Mouse (Mus musculus): ENCODE results near the gene Pacs2. TPM values are rescaled to one million over a fixed set of nuclear protein-coding genes. Genes with fewer than 3 reads are reported as not detected.

Gene Pacs2
- polyA plus RNA-seq, 1 experiment, result 39.0 TPM

- DNase-seq (ENCODE audit: low read depth), result no peak
Measured at GRCm38 (mm10) chr12:113012443-113012842, 1.9 kb upstream of the Pacs2 start.

GRCm38 (mm10) chr12:113013021-113013491 lies 1.3 kb upstream of the Pacs2 start:
- DNase-seq (ENCODE audit: low read depth), result no peak

- DNase-seq (ENCODE audit: low read depth), result no peak
Measured at GRCm38 (mm10) chr12:113014561-113015556, 551 bp downstream of the Pacs2 start.

DNA sequence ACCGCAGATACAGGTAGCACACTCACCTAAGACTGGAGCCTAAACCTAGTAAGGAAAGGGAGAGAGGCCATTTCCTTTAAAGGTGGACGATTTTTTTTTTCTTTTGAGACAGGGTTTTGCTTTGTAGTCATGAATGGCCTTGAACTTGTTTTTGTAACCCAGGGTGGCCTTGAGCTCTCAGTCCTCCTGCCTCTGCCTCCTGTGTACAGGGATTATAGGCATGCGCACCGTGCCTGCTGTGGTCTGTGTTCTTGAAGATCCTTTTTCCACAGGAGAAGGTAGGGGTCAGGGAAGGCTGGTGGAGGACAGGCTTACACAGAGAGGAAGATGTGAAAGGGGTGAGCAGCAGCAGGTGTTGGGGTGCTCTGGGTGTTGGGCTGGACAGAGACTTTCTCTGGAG lies 1.6 kb downstream of the Pacs2 start:
- no peak for DNase-seq (ENCODE audit: low read depth)

- DNase-seq (ENCODE audit: low read depth), result no peak
Measured at GRCm38 (mm10) chr12:113016976-113017375, 2.7 kb downstream of the Pacs2 start.

- DNase-seq (ENCODE audit: low read depth), result no peak
Measured at GRCm38 (mm10) chr12:113017429-113017984, 3.2 kb downstream of the Pacs2 start.

GRCm38 (mm10) chr12:113018763-113019162 lies 4.5 kb downstream of the Pacs2 start:
- no peak for DNase-seq (ENCODE audit: low read depth)

- DNase-seq (ENCODE audit: low read depth), result no peak
Measured at GRCm38 (mm10) chr12:113021488-113021887, 7.2 kb downstream of the Pacs2 start.

DNA sequence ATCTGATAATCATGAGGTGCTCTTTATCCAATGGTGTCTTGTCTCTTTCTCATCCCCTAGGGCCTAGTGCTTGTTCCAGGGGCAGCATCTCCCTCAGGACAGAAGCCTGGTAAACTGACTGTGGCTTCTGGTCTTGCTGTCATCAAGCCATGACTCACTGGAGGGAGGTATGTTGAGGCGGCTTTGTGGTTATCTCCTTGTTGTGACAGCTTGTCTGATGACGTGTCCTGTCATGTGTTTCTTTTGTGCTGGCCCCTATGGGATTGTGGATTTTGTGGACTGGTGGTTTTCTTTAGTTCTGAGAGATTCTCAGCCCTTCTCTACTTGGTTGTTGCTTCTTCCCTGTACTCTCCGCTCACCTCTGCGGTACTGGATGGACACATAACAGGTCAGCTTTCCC lies 8.8 kb downstream of the Pacs2 start:
- no peak for DNase-seq (ENCODE audit: low read depth)

DNA sequence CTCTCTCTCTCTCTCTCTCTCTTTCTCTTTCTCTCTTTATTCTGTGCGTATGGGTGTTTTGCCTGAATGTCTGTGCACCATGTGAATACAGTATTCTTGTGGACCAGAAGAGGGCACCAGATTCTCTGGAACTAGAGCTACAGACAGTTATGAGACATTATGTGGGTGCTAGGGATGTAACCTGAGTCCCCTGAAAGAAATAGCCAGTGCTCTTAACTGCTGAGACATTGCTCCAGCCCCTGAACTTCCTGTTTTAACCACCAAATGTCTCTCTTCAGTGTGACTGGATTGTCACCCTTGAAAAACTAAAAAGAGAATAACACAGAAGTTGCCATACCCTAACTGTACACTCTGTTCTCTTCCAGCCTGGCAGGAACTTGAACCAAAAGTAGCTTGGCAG lies 12.2 kb downstream of the Pacs2 start:
- DNase-seq (ENCODE audit: low read depth), result no peak

- DNase-seq (ENCODE audit: low read depth), result no peak
Measured at GRCm38 (mm10) chr12:113027495-113027894, 13.2 kb downstream of the Pacs2 start.

DNA sequence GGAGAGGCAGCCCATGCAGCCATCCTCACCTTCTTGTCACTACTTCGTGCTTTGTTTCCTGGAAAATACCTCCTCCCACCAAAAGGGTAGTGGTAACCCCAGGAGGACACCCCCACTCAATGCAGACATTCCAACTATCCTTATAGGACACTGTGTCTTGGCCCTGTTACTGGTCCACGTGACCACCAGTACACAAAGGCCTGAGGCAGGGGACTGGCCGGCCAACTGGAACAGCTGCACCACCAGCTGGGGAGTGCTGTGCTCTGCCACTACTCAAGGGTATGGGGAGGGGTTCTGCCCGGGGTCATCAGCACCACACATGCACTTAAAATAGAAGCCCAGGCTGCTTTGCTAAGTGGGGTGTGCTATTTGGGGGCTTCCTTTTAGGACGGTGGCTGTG lies 13.8 kb downstream of the Pacs2 start:
- no peak for DNase-seq (ENCODE audit: low read depth)

DNA sequence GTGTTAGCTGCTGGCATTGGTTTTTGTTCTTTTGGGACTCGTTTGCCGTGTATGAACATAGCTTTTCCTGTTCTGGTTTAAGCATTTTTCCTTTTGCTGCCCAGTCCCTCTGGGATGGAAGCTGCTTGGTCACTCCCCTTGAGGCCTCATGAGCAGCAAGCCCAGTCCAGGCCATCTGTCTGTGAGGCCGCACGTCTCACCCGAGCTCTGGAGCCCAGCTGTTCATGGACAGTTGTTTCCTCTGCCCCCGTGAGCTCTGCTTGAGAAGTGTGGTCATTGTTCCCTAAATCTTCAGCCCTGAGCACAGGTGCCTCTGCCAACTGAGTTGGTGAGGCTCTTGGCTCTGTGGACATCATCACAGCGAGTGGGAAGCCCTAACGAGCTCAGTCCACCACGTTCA lies 14.6 kb downstream of the Pacs2 start:
- DNase-seq (ENCODE audit: low read depth), result no peak

DNA sequence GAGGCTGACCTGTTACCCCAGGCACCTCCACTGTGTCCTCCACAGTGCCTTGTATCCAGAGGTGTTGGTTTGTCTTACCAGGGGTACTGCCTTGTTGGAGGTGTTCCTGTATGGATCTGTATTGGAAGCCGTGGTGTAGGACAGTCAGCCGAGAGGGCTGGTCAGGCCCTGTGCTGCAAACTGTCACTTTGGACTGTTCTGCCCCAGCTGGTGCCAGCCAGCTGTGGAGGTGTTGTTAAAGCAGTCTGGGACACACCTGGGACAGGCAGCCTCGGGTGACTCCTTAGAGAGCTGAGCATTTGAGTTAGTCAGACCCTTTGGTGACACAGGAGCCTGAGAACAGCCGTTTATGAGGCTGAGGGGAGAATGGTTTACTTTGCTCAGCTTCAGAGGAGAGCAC lies 15.7 kb downstream of the Pacs2 start:
- no peak for DNase-seq (ENCODE audit: low read depth)

DNA sequence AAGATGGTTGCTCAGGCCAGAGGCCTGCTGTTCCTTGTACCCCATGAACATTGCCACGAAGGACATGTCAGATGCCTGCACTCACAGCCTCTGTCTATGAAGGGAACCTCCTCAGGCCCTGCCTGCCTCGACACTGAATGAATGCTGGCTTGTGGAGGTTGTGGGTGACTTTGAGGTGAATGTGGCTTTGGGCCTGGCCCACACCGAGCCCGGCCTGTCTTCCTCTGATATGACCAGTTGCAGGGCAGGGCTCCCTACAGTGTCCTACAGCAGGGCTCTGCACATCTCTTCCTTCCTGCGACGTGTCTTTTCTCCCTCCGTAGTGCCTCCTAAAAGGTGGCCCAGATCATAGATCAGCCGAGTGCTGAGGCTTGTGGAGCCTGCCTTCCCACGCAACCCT lies 16.7 kb downstream of the Pacs2 start:
- DNase-seq (ENCODE audit: low read depth), result no peak

- DNase-seq (ENCODE audit: low read depth), result no peak
Measured at GRCm38 (mm10) chr12:113031441-113031840, 17.1 kb downstream of the Pacs2 start.

GRCm38 (mm10) chr12:113032296-113033250 lies 18.3 kb downstream of the Pacs2 start:
- DNase-seq (ENCODE audit: low read depth), result no peak

- no peak for DNase-seq (ENCODE audit: low read depth)
Measured at GRCm38 (mm10) chr12:113035093-113035492, 20.8 kb downstream of the Pacs2 start.

GRCm38 (mm10) chr12:113036996-113037395 lies 22.7 kb downstream of the Pacs2 start:
- DNase-seq (ENCODE audit: low read depth), result no peak

- no peak for DNase-seq (ENCODE audit: low read depth)
Measured at GRCm38 (mm10) chr12:113038414-113038813, 24.1 kb downstream of the Pacs2 start.

GRCm38 (mm10) chr12:113041481-113042439 lies 27.5 kb downstream of the Pacs2 start:
- no peak for DNase-seq (ENCODE audit: low read depth)
